Mouse (Mus musculus) embryonic facial prominence, embryonic 15.5 days (tissue): Measurements from ENCODE around the gene Efcab9. TPM values are rescaled to one million over a fixed set of nuclear protein-coding genes. Genes with fewer than 3 reads are reported as not detected.
"Not testable (repeated sequence)": the region's sequence is repeated elsewhere in the genome, so short reads cannot be mapped to it uniquely, and the experiment has no call there.

Experiments used
- ATAC-seq: fragments of 200-750 bp; cut with Nextera tagmentation; 2 replicates; pipeline ENCODE4 v1.8.0; 2017; ENCODE audit warnings: low read depth, moderate TSS enrichment; ENCODE audit not compliant: insufficient number of reproducible peaks, low FRiP score, low TSS enrichment
- H3K27ac ChIP-seq: fragments of 300-500 bp; sonication (generic); replicated peaks from 2 replicates; pipeline ENCODE4 v1.5.1; 2015; ENCODE audit warnings: mild to moderate bottlenecking, inconsistent platforms
- H3K27me3 ChIP-seq: fragments of 300-500 bp; sonication (generic); 2 replicates; pipeline ENCODE4 v1.6.1; 2015; ENCODE audit warnings: inconsistent platforms
- H3K36me3 ChIP-seq: fragments of 300-500 bp; sonication (generic); 2 replicates; pipeline ENCODE4 v1.6.1; 2015; ENCODE audit warnings: mild to moderate bottlenecking, inconsistent platforms
- H3K4me1 ChIP-seq: fragments of 300-500 bp; sonication (generic); 2 replicates; pipeline ENCODE4 v1.6.1; 2015; ENCODE audit warnings: inconsistent platforms
- H3K4me2 ChIP-seq: fragments of 300-500 bp; sonication (generic); replicated peaks from 2 replicates; pipeline ENCODE4 v1.6.1; 2015; ENCODE audit warnings: mild to moderate bottlenecking, inconsistent platforms
- H3K4me3 ChIP-seq: fragments of 300-500 bp; sonication (generic); replicated peaks from 2 replicates; pipeline ENCODE4 v1.5.1; 2015; ENCODE audit warnings: mild to moderate bottlenecking, inconsistent platforms
- H3K9ac ChIP-seq: fragments of 300-500 bp; sonication (generic); 2 replicates; pipeline ENCODE4 v1.6.1; 2015; ENCODE audit warnings: inconsistent platforms
- H3K9me3 ChIP-seq: fragments of 300-500 bp; sonication (generic); replicated peaks from 2 replicates; pipeline ENCODE4 v1.6.1; 2016; ENCODE audit warnings: inconsistent platforms
- WGBS: fragments of 180-500 bp; shearing (Covaris S2); methylation state at CpG from one replicate; pipeline ENCODE4 v1.1.7; 2015; 5-methylcytosine and 5-hydroxymethylcytosine counted together
- polyA plus RNA-seq: library from polyadenylated mRNA; unstranded; fragments of >200 nt; fragmentation: Nextera tagmentation; extraction: Ambion mirVana; gene quantifications from 2 replicates; pipeline ENCODE4 v1.2.1, GENCODE M21; 2015

Gene Efcab9
- polyA plus RNA-seq, 1 experiment from 2014 or later, result not detected

DNA sequence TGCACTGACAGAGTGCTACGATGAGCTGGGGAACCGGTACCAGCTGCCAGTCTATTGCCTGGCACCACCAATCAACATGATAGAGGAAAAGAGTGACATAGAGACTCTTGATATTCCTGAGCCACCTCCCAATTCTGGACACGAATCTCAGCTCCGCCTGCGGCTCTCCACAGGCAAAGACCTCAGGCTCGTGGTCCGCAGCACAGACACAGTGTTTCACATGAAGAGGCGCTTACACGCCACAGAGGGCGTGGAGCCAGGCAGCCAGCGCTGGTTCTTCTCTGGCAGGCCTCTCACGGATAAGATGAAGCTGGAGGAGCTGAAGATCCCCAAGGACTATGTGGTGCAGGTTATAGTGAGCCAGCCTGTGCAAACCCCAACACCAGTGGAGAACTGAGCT lies 15.8 kb downstream of the Efcab9 start:
- Histone ChIP-seq H3K9me3 (no peaks in the 10 kb centered on the region), H3K9ac (no peak overlapping the region), H3K4me2 (no peak overlapping the region), H3K4me3 (no peak overlapping the region), H3K27me3 (no peaks in the 10 kb centered on the region), H3K27ac (no peak overlapping the region), H3K36me3 (peaks cover 24% of the 10 kb centered on the region), H3K4me1 (no peaks in the 10 kb centered on the region)
- ATAC-seq, result no peak
- 90% methylated on average over 12 of the region's 12 CpGs for WGBS

DNA sequence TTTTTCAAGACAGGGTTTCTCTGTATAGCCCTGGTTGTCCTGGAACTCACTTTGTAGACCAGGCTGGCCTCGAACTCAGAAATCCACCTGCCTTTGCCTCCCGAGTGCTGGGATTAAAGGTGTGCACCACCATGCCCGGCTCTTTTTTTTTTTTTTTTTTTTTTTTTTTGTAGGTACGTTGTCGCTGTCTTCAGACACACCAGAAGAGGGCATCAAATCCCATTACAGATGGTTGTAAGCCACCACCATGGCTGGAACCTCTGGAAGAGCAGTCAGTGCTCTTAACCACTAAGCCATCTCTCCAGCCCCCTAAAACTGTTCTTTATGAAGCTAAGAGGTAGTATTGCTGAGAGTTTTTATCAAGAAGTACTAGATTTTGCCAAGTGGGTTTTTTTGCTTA lies 17.0 kb downstream of the Efcab9 start:
- peaks cover 17% of the 10 kb centered on the region for H3K36me3 ChIP-seq
- not testable (repeated sequence) for H3K4me3 ChIP-seq, H3K9ac ChIP-seq, H3K4me2 ChIP-seq, H3K27me3 ChIP-seq, H3K4me1 ChIP-seq, ATAC-seq, H3K27ac ChIP-seq, H3K9me3 ChIP-seq
- WGBS, result 91% methylated on average over 4 of the region's 5 CpGs

DNA sequence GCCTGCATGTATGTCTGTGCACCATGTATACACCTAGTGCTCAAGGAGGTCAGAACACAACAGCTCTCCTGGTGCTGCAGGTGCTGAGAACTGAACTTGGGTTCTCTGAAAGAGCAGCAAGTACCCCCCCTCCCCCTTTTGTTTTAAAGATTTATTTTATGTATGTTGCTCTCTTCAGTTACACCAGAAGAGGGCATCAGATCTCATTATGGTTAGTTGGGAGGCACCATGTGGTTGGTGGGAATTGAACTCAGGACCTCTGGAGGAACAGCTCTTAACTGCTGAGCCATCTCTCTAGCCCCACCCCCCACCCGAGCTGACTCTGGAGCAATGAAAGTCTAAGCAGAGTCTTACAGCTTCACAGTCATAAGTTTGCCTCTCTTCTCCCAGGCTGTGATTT lies 21.0 kb downstream of the Efcab9 start:
- H3K27me3 ChIP-seq, result no peaks in the 10 kb centered on the region
- ATAC-seq, result no peak
- 0 out of 2 replicates have a peak, but pooled peaks cover 2% of the 10 kb centered on the region for H3K36me3 ChIP-seq
- WGBS, result 79% methylated on average over 1 of the region's 1 CpGs
- no peak overlapping the region for H3K4me3 ChIP-seq
- H3K4me2 ChIP-seq, result no peak overlapping the region
- H3K4me1 ChIP-seq, result no peaks in the 10 kb centered on the region
- no peak overlapping the region for H3K27ac ChIP-seq
- no peaks in the 10 kb centered on the region for H3K9me3 ChIP-seq
- no peak overlapping the region for H3K9ac ChIP-seq

DNA sequence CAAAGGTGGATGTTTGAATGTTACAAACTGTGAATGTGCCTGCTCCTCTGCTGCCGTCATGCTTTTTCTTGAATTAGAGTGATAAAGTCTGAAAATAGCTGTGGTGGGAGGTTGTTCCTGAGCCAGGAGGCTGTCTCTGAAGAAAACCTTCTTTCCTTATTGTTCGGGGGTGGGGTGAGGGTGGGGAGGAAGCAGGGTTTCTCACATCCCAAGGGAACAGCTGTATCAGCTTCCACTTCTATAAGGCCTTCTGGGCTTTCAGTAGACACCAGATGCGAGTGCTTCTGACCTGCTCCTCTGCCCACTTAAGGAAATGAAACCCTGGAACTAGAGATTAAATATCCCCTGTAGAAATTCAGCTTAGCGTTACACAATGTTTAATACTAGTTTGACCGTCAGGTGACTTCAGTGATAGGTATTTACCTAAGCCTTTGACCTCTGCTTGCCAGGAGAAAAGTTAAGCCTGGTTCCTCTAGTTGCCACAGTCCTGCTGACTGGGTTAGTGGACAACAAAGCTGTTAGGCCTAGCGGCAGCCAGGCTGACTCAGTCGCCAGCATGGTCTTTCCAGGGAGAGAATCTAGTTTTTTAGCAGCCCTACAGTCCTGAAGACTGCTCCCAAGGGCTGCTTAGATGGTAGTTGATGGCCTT lies 26.7 kb downstream of the Efcab9 start:
- no peak for ATAC-seq
- Histone ChIP-seq H3K9me3 (no peaks in the 10 kb centered on the region), H3K9ac (no peak overlapping the region), H3K4me3 (no peak overlapping the region), H3K27me3 (no peaks in the 10 kb centered on the region), H3K4me1 (no peaks in the 10 kb centered on the region), H3K4me2 (no peak overlapping the region), H3K27ac (no peak overlapping the region), H3K36me3 (no peaks in the 10 kb centered on the region; the same call in 1 of the 2 replicates)
- 68% methylated on average over 7 of the region's 7 CpGs for whole genome bisulfite sequencing

GRCm38 (mm10) chr11:32503711-32504110 lies 28.2 kb downstream of the Efcab9 start:
- Histone ChIP-seq H3K4me1 (no peaks in the 10 kb centered on the region), H3K9me3 (no peaks in the 10 kb centered on the region), H3K4me3 (no peak overlapping the region), H3K4me2 (no peak overlapping the region), H3K36me3 (peaks cover 5% of the 10 kb centered on the region; the same call in 1 of the 2 replicates), H3K9ac (no peak overlapping the region), H3K27me3 (no peaks in the 10 kb centered on the region), H3K27ac (no peak overlapping the region)
- ATAC-seq, result no peak
- WGBS, result 94% methylated on average over 2 of the region's 2 CpGs

DNA sequence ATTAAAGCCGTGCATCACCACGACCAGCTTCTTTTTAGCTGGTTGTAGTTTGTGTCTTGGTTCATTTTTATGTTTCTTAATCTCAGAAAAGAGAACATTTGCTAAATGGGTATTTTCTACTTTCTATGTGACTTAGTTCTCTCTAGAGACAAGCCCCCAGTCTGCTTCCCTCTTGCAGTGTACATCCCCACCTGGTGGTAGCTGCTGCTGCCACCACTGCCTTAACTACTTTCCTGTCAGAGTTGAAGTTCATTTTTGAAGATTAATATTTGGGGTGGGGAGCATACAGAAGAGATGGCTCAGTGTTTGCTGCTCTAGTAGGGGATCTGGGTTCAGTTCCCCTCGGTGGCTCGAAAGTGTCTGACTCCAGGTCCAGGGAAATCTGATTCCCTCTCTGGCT lies 31.9 kb downstream of the Efcab9 start:
- H3K36me3 ChIP-seq, result peaks cover 5% of the 10 kb centered on the region; the same call in 1 of the 2 replicates
- no peaks in the 10 kb centered on the region for H3K9me3 ChIP-seq
- H3K27ac ChIP-seq, result no peak overlapping the region
- no peak overlapping the region for H3K4me2 ChIP-seq
- no peak overlapping the region for H3K4me3 ChIP-seq
- no peak overlapping the region for H3K9ac ChIP-seq
- no peak for ATAC-seq
- H3K27me3 ChIP-seq, result no peaks in the 10 kb centered on the region
- peaks cover 9% of the 10 kb centered on the region; the same call in 1 of the 2 replicates for H3K4me1 ChIP-seq
- WGBS, result 87% methylated on average over 4 of the region's 4 CpGs

GRCm38 (mm10) chr11:32498757-32499535 lies 32.9 kb downstream of the Efcab9 start:
- H3K4me1 ChIP-seq, result peaks cover 9% of the 10 kb centered on the region; the same call in 1 of the 2 replicates
- no peaks in the 10 kb centered on the region for H3K9me3 ChIP-seq
- 81% methylated on average over 7 of the region's 7 CpGs for WGBS
- H3K27ac ChIP-seq, result no peak overlapping the region
- no peak overlapping the region for H3K4me2 ChIP-seq
- H3K9ac ChIP-seq, result no peak overlapping the region
- H3K36me3 ChIP-seq, result peaks cover 5% of the 10 kb centered on the region; the same call in 1 of the 2 replicates
- H3K27me3 ChIP-seq, result no peaks in the 10 kb centered on the region
- ATAC-seq, result no peak
- H3K4me3 ChIP-seq, result no peak overlapping the region

DNA sequence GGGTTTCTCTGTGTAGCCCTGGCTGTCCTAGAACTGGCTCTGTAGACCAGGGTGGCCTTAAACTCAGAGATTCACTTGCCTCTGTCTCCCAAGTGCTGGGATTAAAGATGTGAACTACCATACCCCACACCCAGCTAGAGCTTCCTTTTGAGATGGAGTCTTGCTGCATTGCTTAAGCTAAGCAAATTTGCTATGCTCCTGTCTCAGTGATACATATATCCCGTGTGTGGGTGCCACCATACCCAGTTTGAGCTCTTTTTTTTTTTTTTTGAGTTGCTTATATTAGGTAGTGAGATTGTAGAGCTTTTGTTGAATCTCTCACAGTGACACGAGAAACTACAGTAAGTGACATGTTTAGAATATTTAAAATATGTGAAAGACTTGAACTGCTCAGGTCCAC lies 36.6 kb downstream of the Efcab9 start:
- Histone ChIP-seq H3K4me1 (peaks cover 9% of the 10 kb centered on the region; the same call in 1 of the 2 replicates), H3K27ac (no peak overlapping the region), H3K27me3 (no peaks in the 10 kb centered on the region), H3K36me3 (0 out of 2 replicates have a peak, but pooled peaks cover 5% of the 10 kb centered on the region), H3K9ac (no peak overlapping the region), H3K4me2 (no peak overlapping the region), H3K9me3 (no peaks in the 10 kb centered on the region), H3K4me3 (no peak overlapping the region)
- ATAC-seq, result no peak
- WGBS, result 79% methylated on average over 2 of the region's 2 CpGs

DNA sequence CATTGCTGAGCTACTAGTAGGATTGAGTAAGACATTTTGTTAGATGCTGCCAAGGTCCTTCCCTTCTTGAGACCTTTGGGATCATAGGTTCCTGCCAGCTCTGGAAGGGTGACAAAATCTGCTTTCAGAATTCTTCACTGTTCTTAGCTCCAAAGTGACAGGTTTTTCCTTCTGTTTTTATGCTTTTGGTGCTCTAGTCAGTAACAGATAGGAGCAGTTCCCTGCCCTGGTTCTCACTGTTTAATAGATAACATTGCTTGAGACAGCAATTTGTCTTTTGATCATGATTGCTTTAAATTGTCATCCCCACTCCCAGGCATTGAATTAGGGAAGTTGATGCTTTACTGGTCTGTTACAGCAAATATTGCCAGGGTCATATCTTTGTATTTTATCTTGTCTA lies 38.6 kb downstream of the Efcab9 start:
- ATAC-seq, result no peak
- H3K27ac ChIP-seq, result no peak overlapping the region

GRCm38 (mm10) chr11:32491079-32491478 lies 40.8 kb downstream of the Efcab9 start:
- WGBS, result 97% methylated on average over 2 of the region's 2 CpGs
- no peak for ATAC-seq
- H3K9me3 ChIP-seq, result no peaks in the 10 kb centered on the region
- H3K9ac ChIP-seq, result no peak overlapping the region
- H3K4me3 ChIP-seq, result no peak overlapping the region
- no peaks in the 10 kb centered on the region for H3K27me3 ChIP-seq
- H3K27ac ChIP-seq, result no peak overlapping the region
- H3K36me3 ChIP-seq, result peaks cover 4% of the 10 kb centered on the region; the same call in 1 of the 2 replicates
- no peak overlapping the region for H3K4me2 ChIP-seq
- H3K4me1 ChIP-seq, result peaks cover 17% of the 10 kb centered on the region

More for the DNA sequence above, 38.6 kb downstream of the Efcab9 start:
- Histone ChIP-seq H3K36me3 (no peaks in the 10 kb centered on the region), H3K4me3 (no peak overlapping the region), H3K9me3 (no peaks in the 10 kb centered on the region), H3K4me1 (peaks cover 20% of the 10 kb centered on the region), H3K27me3 (no peaks in the 10 kb centered on the region), H3K4me2 (no peak overlapping the region), H3K9ac (no peak overlapping the region)

- H3K4me2 ChIP-seq, result no peak overlapping the region
- no peak overlapping the region for H3K4me3 ChIP-seq
- no peaks in the 10 kb centered on the region for H3K9me3 ChIP-seq
- ATAC-seq, result no peak
- H3K9ac ChIP-seq, result no peak overlapping the region
- WGBS, result 73% methylated on average over 5 of the region's 5 CpGs
- peak overlapping the region; percentile 73; the same call in 1 of the 2 replicates for H3K27ac ChIP-seq
- no peaks in the 10 kb centered on the region for H3K27me3 ChIP-seq
- peaks cover 4% of the 10 kb centered on the region; the same call in 1 of the 2 replicates for H3K36me3 ChIP-seq
- peaks cover 17% of the 10 kb centered on the region for H3K4me1 ChIP-seq
Observed at GRCm38 (mm10) chr11:32488808-32489670, 42.8 kb downstream of the Efcab9 start.
